In the genomic region with DNA sequence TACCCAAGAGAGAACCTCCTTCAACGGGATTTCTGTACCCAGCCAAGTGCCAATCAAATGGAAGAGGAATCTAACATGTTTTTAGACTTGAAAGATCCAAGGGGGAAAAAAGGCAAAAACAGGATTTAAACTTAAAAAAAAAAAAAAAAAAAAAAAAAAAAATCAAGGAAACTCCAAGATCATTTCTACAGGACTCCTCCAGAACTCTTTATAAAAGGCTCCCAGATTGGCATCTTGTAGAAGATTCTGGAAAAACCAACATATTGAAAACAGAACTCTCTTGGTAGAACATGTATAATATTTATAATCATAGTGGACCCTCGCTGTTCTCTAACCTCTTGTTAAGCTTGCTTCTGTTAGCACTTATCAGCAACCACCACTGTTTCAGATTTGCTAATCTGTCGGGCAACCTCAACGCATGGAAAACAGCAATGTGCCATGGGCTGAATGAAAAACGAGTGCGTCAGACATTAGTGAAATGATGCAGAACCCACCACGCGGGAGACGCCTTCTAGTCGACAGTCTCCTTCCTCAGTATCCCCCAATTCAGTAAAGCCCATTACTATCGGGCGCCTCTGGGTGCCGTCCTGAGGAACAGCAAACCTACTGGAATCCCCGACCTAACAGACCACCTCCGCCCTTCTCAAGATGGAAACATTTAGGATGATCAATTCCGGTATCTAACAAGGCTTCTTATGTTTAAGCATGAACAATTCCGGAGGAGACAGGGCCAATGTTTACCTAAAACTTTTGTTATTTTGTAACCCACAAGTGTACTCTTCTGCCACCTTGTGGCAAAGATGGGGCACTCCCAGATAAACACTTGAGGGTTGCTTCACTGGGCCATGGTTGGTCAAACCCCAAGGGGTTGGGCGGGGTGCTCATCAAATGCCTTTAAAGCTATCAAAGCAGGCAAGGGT, we compare ENCODE assay signal across 8 mouse cellular contexts. TPM values are rescaled to one million over a fixed set of nuclear protein-coding genes. Genes with fewer than 3 reads are reported as not detected.
DNase-seq lines count a peak whose midpoint lies in the region; ATAC-seq and TF ChIP-seq lines count a peak whose summit lies in the region.

No protein-coding gene starts in this region.

- DNase-seq in G1E (ENCODE audit: low spot score), result peak; percentile 44
- peak; percentile 20 for DNase-seq in cerebellum, adult 11-12 months
- peak; percentile 59 to 76 for DNase-seq in heart, postnatal 14 days
- peak; percentile 68 to 80 for DNase-seq in kidney, postnatal 4 days
- peak; percentile 70 for DNase-seq in testis, postnatal 10 days (ENCODE audit: low spot score)

- no peaks in the 10 kb centered on the region for H3K9me3 ChIP-seq in G1E (replicated peaks)
- H3K9me3 ChIP-seq in forebrain, embryonic 15.5 days, result no peaks in the 10 kb centered on the region
- no peaks in the 10 kb centered on the region for H3K9me3 ChIP-seq in liver, embryonic 16.5 days (replicated peaks; ENCODE audit: control insufficient read depth, low read length)
- no peaks in the 10 kb centered on the region for H3K9me3 ChIP-seq in neural tube, embryonic 13.5 days

- no peak overlapping the region for H3K9ac ChIP-seq in forebrain, embryonic 15.5 days (replicated peaks)
- H3K9ac ChIP-seq in liver, embryonic 16.5 days (ENCODE audit: low read depth, low read length), result no peak overlapping the region
- no peak overlapping the region for H3K9ac ChIP-seq in neural tube, embryonic 13.5 days

- H3K36me3 ChIP-seq in G1E (replicated peaks), result no peaks in the 10 kb centered on the region
- no peaks in the 10 kb centered on the region for H3K36me3 ChIP-seq in forebrain, embryonic 15.5 days
- H3K36me3 ChIP-seq in liver, embryonic 16.5 days (ENCODE audit: control insufficient read depth, insufficient read depth), result no peaks in the 10 kb centered on the region
- no peaks in the 10 kb centered on the region for H3K36me3 ChIP-seq in neural tube, embryonic 13.5 days

- intact Hi-C loops in heart, postnatal 14 days (cut with DNase I), result loop anchor here (1.0 to 10.0 kb wide), 4 partner anchors 72 to 618 kb away; a partner anchor contains a TSS

- peaks cover 18% of the 10 kb centered on the region for H3K27me3 ChIP-seq in G1E (ENCODE audit: insufficient read depth, low read length)
- H3K27me3 ChIP-seq in forebrain, embryonic 15.5 days, result no peaks in the 10 kb centered on the region
- H3K27me3 ChIP-seq in liver, embryonic 16.5 days (ENCODE audit: control insufficient read depth, insufficient read depth, low read depth, low read length), result no peaks in the 10 kb centered on the region
- H3K27me3 ChIP-seq in neural tube, embryonic 13.5 days, result no peaks in the 10 kb centered on the region

- 0 out of 2 replicates have a peak, but pooled peaks have one; percentile 46 for TF ChIP-seq CTCF in G1E (IDR thresholded peaks at IDR 0.05; ENCODE audit: low read depth, low read length)

- H3K4me1 ChIP-seq in G1E (ENCODE audit: insufficient read depth, low read depth, low read length), result peaks cover 11% of the 10 kb centered on the region
- H3K4me1 ChIP-seq in forebrain, embryonic 15.5 days, result peaks cover 7% of the 10 kb centered on the region
- H3K4me1 ChIP-seq in liver, embryonic 16.5 days (ENCODE audit: control insufficient read depth, low read depth, low read length), result peaks cover 19% of the 10 kb centered on the region
- peaks cover 8% of the 10 kb centered on the region for H3K4me1 ChIP-seq in neural tube, embryonic 13.5 days (replicated peaks)

- H3K27ac ChIP-seq in forebrain, embryonic 15.5 days (replicated peaks), result no peak overlapping the region
- H3K27ac ChIP-seq in liver, embryonic 16.5 days (ENCODE audit: low read length), result no peak overlapping the region
- H3K27ac ChIP-seq in neural tube, embryonic 13.5 days (replicated peaks), result no peak overlapping the region

- no peak overlapping the region for H3K4me3 ChIP-seq in G1E (ENCODE audit: low read depth, low read length)
- H3K4me3 ChIP-seq in forebrain, embryonic 15.5 days, result no peak overlapping the region
- H3K4me3 ChIP-seq in liver, embryonic 16.5 days (ENCODE audit: low read depth, low read length), result peak overlapping the region; percentile 18
- H3K4me3 ChIP-seq in neural tube, embryonic 13.5 days, result 0 out of 2 replicates have a peak overlapping the region, but pooled peaks have one; percentile 12

- WGBS in forebrain, embryonic 15.5 days, result 22% methylated on average over 18 of the region's 18 CpGs
- 9% methylated on average over 18 of the region's 18 CpGs for WGBS in liver, embryonic 16.5 days (ENCODE audit: insufficient replicate concordance)
- 26% methylated on average over 18 of the region's 18 CpGs for WGBS in neural tube, embryonic 13.5 days

- H3K4me2 ChIP-seq in forebrain, embryonic 15.5 days (replicated peaks), result peak overlapping the region; percentile 34
- peak overlapping the region; percentile 55 for H3K4me2 ChIP-seq in liver, embryonic 16.5 days (ENCODE audit: low read depth, low read length)
- peak overlapping the region; percentile 41 for H3K4me2 ChIP-seq in neural tube, embryonic 13.5 days

- ATAC-seq in G1E (ENCODE audit: extremely low read depth, insufficient number of reproducible peaks, low FRiP score, poor library complexity, severe bottlenecking), result 0 out of 2 replicates have a peak, but pooled peaks have one; percentile 31
- peak; percentile 39; the same call in 1 of the 2 replicates for ATAC-seq in forebrain, embryonic 15.5 days (replicated peaks)
- peak; percentile 28 for ATAC-seq in liver, embryonic 16.5 days (ENCODE audit: low read depth)
- no peak for ATAC-seq in neural tube, embryonic 13.5 days (ENCODE audit: low read depth)

RNA-seq across cellular contexts. Expression of a gene that starts 54.3 kb away (rescaled TPM):
- total RNA-seq in G1E (2014; fragmentation: Nextera tagmentation), result not detected in 2 replicates
- total RNA-seq in G1E (2017), result 0.05 and 0.12 TPM in 2 replicates
- polyA plus RNA-seq in G1E (2012), result not detected in 2 replicates
- polyA plus RNA-seq in forebrain, embryonic 15.5 days (2015; fragmentation: Nextera tagmentation; extraction: Ambion mirVana), result not detected in 2 replicates
- not detected for total RNA-seq in heart, postnatal 14 days (2021)
- 0.13 TPM in 1 of 2 replicates, not detected in the other for polyA plus RNA-seq in liver, embryonic 16.5 days (2015; fragmentation: Nextera tagmentation; extraction: Ambion mirVana)
- polyA plus RNA-seq in neural tube, embryonic 13.5 days (2015; fragmentation: Nextera tagmentation; extraction: Ambion mirVana), result not detected in 2 replicates

Comparison
In these comparisons a context has a peak if more than half of its experiments do, and no peak if none do; other contexts are left out.
1. DNase-seq: peak in every context shown above with its lines; median percentile 74 in kidney, postnatal 4 days; 70 in testis, postnatal 10 days; 68 in heart, postnatal 14 days; 44 in G1E; 20 in cerebellum, adult 11-12 months.
2. H3K4me3 ChIP-seq: peak in liver, embryonic 16.5 days (single experiment) and neural tube, embryonic 13.5 days (single experiment); none in G1E (single experiment) and forebrain, embryonic 15.5 days (single experiment).
3. Peak in every context shown above with its lines, with median percentiles within 50 percentile points of each other: H3K4me2 ChIP-seq.